Mouse (Mus musculus) kidney, postnatal 0 days (tissue): ENCODE measurements around the gene Safb. TPM values are rescaled to one million over a fixed set of nuclear protein-coding genes. Genes with fewer than 3 reads are reported as not detected.
"Not testable (repeated sequence)": the region's sequence is repeated elsewhere in the genome, so short reads cannot be mapped to it uniquely, and the experiment has no call there.

Experiments used
- ATAC-seq: fragments of 200-750 bp; cut with Nextera tagmentation; replicated peaks from 2 replicates; pipeline ENCODE4 v1.8.0; 2017; ENCODE audit warnings: low read depth, moderate number of reproducible peaks, moderate TSS enrichment, moderate library complexity; ENCODE audit not compliant: low FRiP score
- DNase-seq: peaks from one replicate; pipeline ENCODE4 v3.0.0-alpha.2; 2016; ENCODE audit warnings: low spot score
- H3K27ac ChIP-seq: fragments of 300-500 bp; sonication (generic); 2 replicates; pipeline ENCODE4 v1.5.1; 2014; ENCODE audit warnings: mild to moderate bottlenecking
- H3K27me3 ChIP-seq: fragments of 300-500 bp; sonication (generic); 2 replicates; pipeline ENCODE4 v1.6.1; 2014; ENCODE audit warnings: low read length, mixed read lengths; ENCODE audit not compliant: insufficient read depth
- H3K36me3 ChIP-seq: fragments of 300-500 bp; sonication (generic); 2 replicates; pipeline ENCODE4 v1.6.1; 2014; ENCODE audit warnings: low read length, mixed read lengths; ENCODE audit not compliant: insufficient read depth
- H3K4me1 ChIP-seq: fragments of 300-500 bp; sonication (generic); replicated peaks from 2 replicates; pipeline ENCODE4 v1.6.1; 2014; ENCODE audit warnings: antibody characterized with exemption, low read length, mixed read lengths; ENCODE audit not compliant: insufficient read depth
- H3K4me2 ChIP-seq: fragments of 300-500 bp; sonication (generic); 2 replicates; pipeline ENCODE4 v1.6.1; 2014; ENCODE audit warnings: mild to moderate bottlenecking, low read length, moderate library complexity, mixed read lengths
- H3K4me3 ChIP-seq: fragments of 300-500 bp; sonication (generic); replicated peaks from 2 replicates; pipeline ENCODE4 v1.5.1; 2014; ENCODE audit warnings: low read depth, low read length
- H3K9ac ChIP-seq: fragments of 300-500 bp; sonication (generic); 2 replicates; pipeline ENCODE4 v1.6.1; 2014; ENCODE audit warnings: low read depth, low read length
- H3K9me3 ChIP-seq: fragments of 300-500 bp; sonication (generic); replicated peaks from 2 replicates; pipeline ENCODE4 v1.6.1; 2016; ENCODE audit warnings: low read length, inconsistent platforms, mixed read lengths
- CTCF ChIP-seq: IDR thresholded peaks from 2 replicates; pipeline ENCODE4 v1.5.1; 2016; ENCODE audit warnings: antibody characterized with exemption, low read depth, mild to moderate bottlenecking, moderate library complexity
- WGBS: fragments of 180-500 bp; shearing (Covaris S2); extraction: QIAGEN DNeasy Blood & Tissue Kit; methylation state at CpG from one replicate; pipeline ENCODE4 v1.1.7; 2014; 5-methylcytosine and 5-hydroxymethylcytosine counted together
- polyA plus RNA-seq: library from polyadenylated mRNA; unstranded; fragments of >200 nt; fragmentation: Nextera tagmentation; extraction: Ambion mirVana; gene quantifications from 2 replicates; pipeline ENCODE4 v1.2.1, GENCODE M21; 2015

Gene Safb
- polyA plus RNA-seq, 1 experiment from 2014 or later, result 61.0 TPM

DNA sequence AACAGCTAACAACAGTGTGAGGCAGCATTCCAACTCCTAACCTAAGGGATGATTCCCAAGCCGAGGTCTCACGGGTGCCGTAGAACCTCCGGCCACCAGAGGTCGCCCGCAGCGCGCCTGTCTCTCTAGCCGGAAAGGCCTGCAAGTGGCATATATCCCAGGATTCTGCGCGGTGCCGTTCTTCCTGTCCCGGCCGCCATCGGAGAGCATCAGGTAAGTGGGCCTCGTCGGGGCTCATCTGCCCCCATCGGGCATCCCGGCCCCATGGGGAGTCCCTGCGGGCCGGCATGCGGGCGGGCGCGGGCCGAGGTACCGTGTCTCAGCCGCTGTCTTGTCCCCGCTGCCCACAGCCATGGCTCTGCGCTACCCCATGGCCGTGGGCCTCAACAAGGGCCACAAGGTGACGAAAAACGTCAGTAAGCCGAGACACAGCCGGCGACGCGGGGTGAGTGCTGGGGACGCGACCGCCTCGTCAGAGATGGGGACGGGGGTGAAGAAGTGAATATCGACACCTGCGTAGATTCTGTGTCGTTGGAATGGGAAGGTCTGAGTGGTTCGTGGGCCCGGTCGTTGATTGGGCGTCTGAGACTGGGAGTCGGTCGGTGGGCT lies 28.7 kb downstream of the Safb start, which contains the start of gene Rpl36:
Rpl36 (plus strand) TSS at position 181 of the 609 bp plus-strand sequence.
- peaks cover 19% of the 10 kb centered on the region for H3K4me1 ChIP-seq
- peak; percentile 98 for TF ChIP-seq CTCF
- H3K9me3 ChIP-seq, result no peaks in the 10 kb centered on the region
- H3K4me3 ChIP-seq, result peak within 1 kb of the TSS; percentile 82
- H3K27me3 ChIP-seq, result no peaks in the 10 kb centered on the region
- H3K4me2 ChIP-seq, result peak within 1 kb of the TSS; percentile 92
- H3K9ac ChIP-seq, result peak within 1 kb of the TSS; percentile 87
- ATAC-seq (peak; percentile 37), DNase-seq (peak; percentile 96)
- under 1% methylated on average over 52 of the region's 52 CpGs for WGBS
- H3K36me3 ChIP-seq, result peaks cover 32% of the 10 kb centered on the region
- peak within 1 kb of the TSS; percentile 94 for H3K27ac ChIP-seq

DNA sequence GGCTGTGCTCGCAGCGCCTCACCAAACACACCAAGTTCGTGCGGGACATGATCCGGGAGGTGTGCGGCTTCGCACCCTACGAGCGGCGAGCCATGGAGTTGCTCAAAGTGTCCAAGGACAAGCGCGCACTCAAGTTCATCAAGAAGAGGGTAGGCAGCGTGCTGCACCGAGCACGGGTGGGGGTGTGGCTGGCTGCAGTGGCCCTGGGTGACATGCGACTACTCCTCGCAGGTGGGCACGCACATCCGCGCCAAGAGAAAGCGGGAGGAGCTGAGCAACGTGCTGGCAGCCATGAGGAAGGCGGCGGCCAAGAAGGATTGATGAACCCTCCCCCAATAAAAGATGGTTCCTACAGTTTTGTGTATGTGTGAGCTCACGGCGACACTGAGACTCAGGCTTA lies 29.3 kb downstream of the Safb start:
- WGBS, result under 1% methylated on average over 24 of the region's 26 CpGs
- not testable (repeated sequence) for H3K27me3 ChIP-seq, H3K9me3 ChIP-seq, DNase-seq, ATAC-seq
- H3K4me1 ChIP-seq, result peaks cover 14% of the 10 kb centered on the region
- peak overlapping the region; percentile 82 for H3K4me3 ChIP-seq
- H3K9ac ChIP-seq, result peak overlapping the region; percentile 87
- peak overlapping the region; percentile 92 for H3K4me2 ChIP-seq
- H3K36me3 ChIP-seq, result peaks cover 37% of the 10 kb centered on the region
- H3K27ac ChIP-seq, result peak overlapping the region; percentile 94

DNA sequence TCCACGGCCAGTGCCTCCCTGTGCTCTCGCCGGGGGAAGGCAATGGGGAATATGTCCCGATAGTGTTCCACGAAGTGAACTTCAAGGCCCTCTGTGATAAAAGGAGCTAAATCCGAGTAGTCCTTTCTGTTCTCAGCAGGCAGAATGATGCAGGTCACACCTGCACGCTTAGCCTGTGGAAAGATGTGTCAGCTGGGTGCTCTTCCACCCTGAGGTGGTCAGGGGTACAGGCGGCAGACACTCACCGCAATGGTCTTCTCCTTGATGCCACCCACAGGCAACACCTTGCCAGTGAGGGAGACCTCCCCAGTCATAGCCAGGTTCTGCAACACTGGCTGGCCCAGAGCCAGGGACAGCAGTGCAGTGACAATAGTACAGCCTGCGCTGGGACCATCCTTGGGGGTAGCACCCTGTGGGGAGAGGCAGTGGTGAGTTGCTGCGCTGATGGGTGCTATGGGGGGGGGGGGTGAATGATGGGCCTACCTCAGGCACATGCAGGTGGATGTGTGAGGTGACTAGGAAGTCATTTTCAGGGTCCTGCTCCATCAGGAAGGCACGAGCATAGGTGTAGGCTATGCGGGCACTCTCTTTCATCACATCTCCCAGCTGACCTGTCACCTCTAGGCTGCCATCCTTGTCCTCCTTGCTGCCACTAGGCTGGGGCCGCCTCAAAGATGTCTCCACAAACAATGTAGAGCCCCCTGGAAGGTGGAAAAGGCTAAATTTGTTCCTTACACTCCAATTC lies 29.9 kb downstream of the Safb start:
- WGBS, result 21% methylated on average over 14 of the region's 14 CpGs
- peaks cover 14% of the 10 kb centered on the region for H3K4me1 ChIP-seq
- peak overlapping the region; percentile 94; the same call in 1 of the 2 replicates for H3K27ac ChIP-seq
- H3K9me3 ChIP-seq, result no peaks in the 10 kb centered on the region
- peak overlapping the region; percentile 82 for H3K4me3 ChIP-seq
- H3K9ac ChIP-seq, result peak overlapping the region; percentile 87
- DNase-seq (no peak), ATAC-seq (no peak)
- peak overlapping the region; percentile 92 for H3K4me2 ChIP-seq
- H3K36me3 ChIP-seq, result peaks cover 44% of the 10 kb centered on the region
- H3K27me3 ChIP-seq, result no peaks in the 10 kb centered on the region
- TF ChIP-seq CTCF, result no peak

DNA sequence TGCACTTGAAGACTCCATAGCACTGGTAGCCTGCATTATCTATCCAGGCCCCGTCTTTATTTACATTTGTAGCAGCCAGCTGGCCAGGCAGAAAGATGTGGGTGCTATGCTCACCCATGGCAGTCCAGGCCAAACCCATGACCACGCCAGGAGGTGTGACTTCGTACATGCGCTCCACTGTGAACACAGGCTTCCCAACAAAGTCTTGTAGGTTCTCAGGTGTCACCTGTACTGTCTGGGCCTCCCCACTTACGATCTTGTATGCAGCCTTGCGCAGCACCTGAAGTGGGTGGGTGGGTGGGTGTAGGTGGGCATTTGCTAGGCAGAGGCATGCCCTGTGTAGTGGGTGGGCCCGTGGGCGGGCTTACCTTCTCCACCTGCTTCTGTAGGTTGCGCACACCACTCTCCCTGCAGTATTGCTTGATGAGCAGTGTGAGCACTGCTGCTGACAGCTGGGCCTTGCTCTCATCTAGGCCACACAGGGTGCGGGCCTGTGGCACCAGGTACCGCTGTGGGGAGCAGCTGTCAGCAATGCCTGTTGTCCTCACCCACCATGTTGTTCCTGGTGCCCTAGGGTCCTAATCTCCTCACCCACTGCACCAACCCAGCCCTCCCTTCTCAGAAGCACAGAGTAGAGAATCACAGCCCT lies 30.6 kb downstream of the Safb start:
- Histone ChIP-seq H3K4me3 (no peak overlapping the region), H3K36me3 (peaks cover 51% of the 10 kb centered on the region), H3K4me1 (peaks cover 12% of the 10 kb centered on the region), H3K4me2 (peak overlapping the region; percentile 92), H3K9ac (peak overlapping the region; percentile 87), H3K9me3 (no peaks in the 10 kb centered on the region), H3K27me3 (no peaks in the 10 kb centered on the region), H3K27ac (no peak overlapping the region)
- 78% methylated on average over 11 of the region's 11 CpGs for WGBS
- no peak for TF ChIP-seq CTCF
- no peak for ATAC-seq
- DNase-seq, result no peak

DNA sequence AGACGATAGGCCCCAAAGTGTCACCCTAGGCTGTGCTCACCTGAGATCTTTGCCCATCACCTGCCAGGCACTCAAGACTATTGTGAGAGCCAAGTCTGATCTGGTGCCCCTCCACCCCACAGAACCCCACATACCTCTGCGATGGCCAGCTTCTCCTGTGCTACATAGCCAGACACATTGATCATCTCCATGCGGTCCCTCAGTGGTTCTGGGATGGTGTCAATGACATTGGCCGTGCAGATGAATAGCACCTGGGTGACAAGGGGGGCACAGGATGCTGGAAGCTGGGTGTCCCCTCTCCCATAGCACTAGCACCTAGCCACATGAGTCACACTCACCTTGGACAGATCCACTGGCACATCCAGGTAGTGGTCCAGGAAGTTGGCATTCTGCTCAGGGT lies 31.2 kb downstream of the Safb start:
- no peak overlapping the region for H3K4me2 ChIP-seq
- no peak overlapping the region for H3K27ac ChIP-seq
- DNase-seq, result no peak
- WGBS, result 87% methylated on average over 4 of the region's 4 CpGs
- ATAC-seq, result no peak
- H3K9ac ChIP-seq, result no peak overlapping the region
- no peaks in the 10 kb centered on the region for H3K27me3 ChIP-seq
- peaks cover 7% of the 10 kb centered on the region for H3K4me1 ChIP-seq
- H3K36me3 ChIP-seq, result peaks cover 51% of the 10 kb centered on the region
- no peaks in the 10 kb centered on the region for H3K9me3 ChIP-seq
- H3K4me3 ChIP-seq, result no peak overlapping the region
- TF ChIP-seq CTCF, result no peak

DNA sequence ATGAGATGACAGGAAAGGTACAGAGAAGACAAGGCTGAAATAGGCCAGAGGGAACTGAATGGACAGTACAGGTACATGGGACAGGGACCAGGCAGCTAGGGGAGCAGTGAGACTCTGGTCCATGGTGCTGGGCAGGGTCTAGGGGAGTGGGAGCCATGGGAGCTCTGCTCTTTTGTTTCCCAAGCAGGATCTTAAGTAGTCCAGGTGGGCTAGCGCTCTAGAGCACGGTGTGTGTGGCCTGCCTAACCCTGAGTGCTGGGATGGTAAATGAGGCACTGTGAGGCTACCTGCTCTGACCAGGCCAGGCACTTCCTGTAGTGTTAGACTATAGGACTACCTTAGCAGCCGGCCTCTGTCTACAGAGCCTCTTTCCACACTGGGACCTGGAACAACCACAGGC lies 32.1 kb downstream of the Safb start:
- no peak overlapping the region for H3K4me2 ChIP-seq
- WGBS, result 84% methylated on average over 3 of the region's 3 CpGs
- peaks cover 7% of the 10 kb centered on the region for H3K4me1 ChIP-seq
- peaks cover 54% of the 10 kb centered on the region for H3K36me3 ChIP-seq
- H3K9me3 ChIP-seq, result no peaks in the 10 kb centered on the region
- H3K4me3 ChIP-seq, result no peak overlapping the region
- ATAC-seq (no peak), DNase-seq (no peak)
- no peak overlapping the region for H3K27ac ChIP-seq
- TF ChIP-seq CTCF, result no peak
- H3K27me3 ChIP-seq, result no peaks in the 10 kb centered on the region
- no peak overlapping the region for H3K9ac ChIP-seq
